ENCODE assay signal across 24 mouse cellular contexts in the genomic region with DNA sequence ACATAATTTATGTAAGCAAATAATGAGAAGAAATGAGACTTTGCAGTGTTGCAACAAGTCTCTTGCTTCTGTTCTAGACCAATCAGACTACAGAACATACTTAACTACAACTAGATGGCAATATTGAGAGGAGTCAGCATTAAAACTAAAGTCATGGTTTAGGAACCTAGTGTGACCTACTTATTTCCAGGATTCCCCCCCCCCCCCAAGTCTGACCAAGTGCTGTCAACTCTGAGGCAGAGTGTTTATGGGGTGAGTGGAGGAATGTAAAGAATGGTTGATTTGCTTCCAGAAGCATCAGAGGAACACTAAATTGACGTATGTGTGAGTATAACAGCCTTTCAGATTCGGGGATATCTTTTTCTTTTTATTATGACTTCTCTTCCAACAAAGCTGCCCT.
DNase-seq lines count a peak whose midpoint lies in the region; ATAC-seq and TF ChIP-seq lines count a peak whose summit lies in the region.
"Had no signal": no experiment of that assay in that cellular context is flagged by ENCODE, and none has a peak within 500 bp of the region (broad histone marks: within the 10 kb centered on the region; RNA-seq: fewer than 3 reads in every experiment).

No protein-coding gene starts in this region.

- no peak for TF ChIP-seq EP300 in lung, postnatal 0 days (IDR thresholded peaks at IDR 0.05)

- no peak overlapping the region for H3K9ac ChIP-seq in limb, embryonic 13.5 days
- H3K9ac ChIP-seq in lung, postnatal 0 days (replicated peaks; ENCODE audit: low read depth) = no peak overlapping the region
- no peak overlapping the region for H3K9ac ChIP-seq in neural tube, embryonic 15.5 days (replicated peaks)
- H3K9ac ChIP-seq in forebrain, embryonic 12.5 days = no peak overlapping the region
- H3K9ac ChIP-seq: embryonic facial prominence, embryonic 12.5 days had no signal

- H3K27ac ChIP-seq in limb, embryonic 13.5 days = no peak overlapping the region
- no peak overlapping the region for H3K27ac ChIP-seq in limb, embryonic 10.5 days
- H3K27ac ChIP-seq in lung, postnatal 0 days (ENCODE audit: low read length) = no peak overlapping the region
- no peak overlapping the region for H3K27ac ChIP-seq in neural tube, embryonic 15.5 days (replicated peaks)
- no peak overlapping the region for H3K27ac ChIP-seq in forebrain, embryonic 12.5 days
- H3K27ac ChIP-seq: embryonic facial prominence, embryonic 10.5 days; embryonic facial prominence, embryonic 12.5 days had no signal

- peak; percentile 59; the same call in 1 of the 2 replicates for ATAC-seq in limb, embryonic 13.5 days (ENCODE audit: low FRiP score, low read depth)
- peak; percentile 76 for ATAC-seq in lung, postnatal 0 days
- ATAC-seq in neural tube, embryonic 15.5 days (ENCODE audit: low FRiP score) = no peak
- no peak for ATAC-seq in forebrain, embryonic 12.5 days (ENCODE audit: low FRiP score)
- ATAC-seq: CD4-positive, CD25-positive, alpha-beta regulatory T cell, adult 4 months; forebrain, embryonic 14.5 days; forebrain, embryonic 16.5 days had no signal

- no peak overlapping the region for H3K4me2 ChIP-seq in limb, embryonic 13.5 days (replicated peaks)
- H3K4me2 ChIP-seq in lung, postnatal 0 days (replicated peaks; ENCODE audit: low read depth, low read length) = no peak overlapping the region
- H3K4me2 ChIP-seq in neural tube, embryonic 15.5 days = no peak overlapping the region
- H3K4me2 ChIP-seq in forebrain, embryonic 12.5 days = no peak overlapping the region
- H3K4me2 ChIP-seq: embryonic facial prominence, embryonic 12.5 days had no signal

- DNase-seq in limb, embryonic 10.5 days (ENCODE audit: low spot score) = no peak
- DNase-seq in lung, postnatal 0 days (ENCODE audit: low spot score) = peak; percentile 67
- no peak for DNase-seq in lung, postnatal 36 days
- DNase-seq in 416B (ENCODE audit: low read depth) = peak; percentile 9
- peak; percentile 38 for DNase-seq in Muller cell, postnatal 12 days (ENCODE audit: inconsistent ontology term)
- DNase-seq: adrenal gland, adult 8-10 months; adrenal gland, postnatal 14 days; adrenal gland, postnatal 36 days; B cell, adult 2 months; cerebellum, adult 11-12 months; cerebellum, adult 2 months; cerebellum, adult 9-10 months; cerebellum, postnatal 10 days; cerebellum, postnatal 25 days had no signal

- peak; percentile 24 for TF ChIP-seq CTCF in lung, postnatal 0 days (IDR thresholded peaks at IDR 0.05)

- H3K36me3 ChIP-seq in limb, embryonic 13.5 days = peaks cover 10% of the 10 kb centered on the region
- peaks cover 7% of the 10 kb centered on the region; the same call in 1 of the 2 replicates for H3K36me3 ChIP-seq in limb, embryonic 10.5 days
- H3K36me3 ChIP-seq in lung, postnatal 0 days (ENCODE audit: insufficient read depth, low read length) = no peaks in the 10 kb centered on the region
- no peaks in the 10 kb centered on the region for H3K36me3 ChIP-seq in neural tube, embryonic 15.5 days
- H3K36me3 ChIP-seq in forebrain, embryonic 12.5 days (replicated peaks) = no peaks in the 10 kb centered on the region

- WGBS in limb, embryonic 13.5 days = 64% methylated on average over 2 of the region's 2 CpGs
- 87% methylated on average over 2 of the region's 2 CpGs for WGBS in limb, embryonic 10.5 days
- 45% methylated on average over 2 of the region's 2 CpGs for WGBS in lung, postnatal 0 days
- WGBS in neural tube, embryonic 15.5 days = 70% methylated on average over 2 of the region's 2 CpGs
- 91% methylated on average over 2 of the region's 2 CpGs for WGBS in forebrain, embryonic 12.5 days

- H3K4me3 ChIP-seq in limb, embryonic 13.5 days = no peak overlapping the region
- no peak overlapping the region for H3K4me3 ChIP-seq in limb, embryonic 10.5 days
- H3K4me3 ChIP-seq in lung, postnatal 0 days (ENCODE audit: low read depth, low read length) = no peak overlapping the region
- H3K4me3 ChIP-seq in neural tube, embryonic 15.5 days (replicated peaks) = no peak overlapping the region
- no peak overlapping the region for H3K4me3 ChIP-seq in forebrain, embryonic 12.5 days (replicated peaks)
- H3K4me3 ChIP-seq: embryonic facial prominence, embryonic 10.5 days; embryonic facial prominence, embryonic 12.5 days had no signal

- H3K27me3 ChIP-seq in limb, embryonic 13.5 days = no peaks in the 10 kb centered on the region
- H3K27me3 ChIP-seq in limb, embryonic 10.5 days (ENCODE audit: low read depth, poor library complexity, severe bottlenecking) = no peaks in the 10 kb centered on the region
- H3K27me3 ChIP-seq in lung, postnatal 0 days (replicated peaks; ENCODE audit: insufficient read depth, low read length) = no peaks in the 10 kb centered on the region
- H3K27me3 ChIP-seq in neural tube, embryonic 15.5 days (replicated peaks) = no peaks in the 10 kb centered on the region
- no peaks in the 10 kb centered on the region for H3K27me3 ChIP-seq in forebrain, embryonic 12.5 days
- H3K27me3 ChIP-seq: CH12.LX; embryonic facial prominence, embryonic 12.5 days had no signal

- no peaks in the 10 kb centered on the region for H3K4me1 ChIP-seq in limb, embryonic 13.5 days
- H3K4me1 ChIP-seq in limb, embryonic 10.5 days = no peaks in the 10 kb centered on the region
- no peaks in the 10 kb centered on the region for H3K4me1 ChIP-seq in lung, postnatal 0 days (ENCODE audit: insufficient read depth, low read depth, low read length)
- H3K4me1 ChIP-seq in neural tube, embryonic 15.5 days = no peaks in the 10 kb centered on the region
- H3K4me1 ChIP-seq in forebrain, embryonic 12.5 days = no peaks in the 10 kb centered on the region
- H3K4me1 ChIP-seq: embryonic facial prominence, embryonic 10.5 days; embryonic facial prominence, embryonic 12.5 days had no signal

- H3K9me3 ChIP-seq in limb, embryonic 13.5 days = no peaks in the 10 kb centered on the region
- no peaks in the 10 kb centered on the region for H3K9me3 ChIP-seq in limb, embryonic 10.5 days (replicated peaks)
- no peaks in the 10 kb centered on the region for H3K9me3 ChIP-seq in lung, postnatal 0 days (ENCODE audit: low read length)
- H3K9me3 ChIP-seq in neural tube, embryonic 15.5 days (replicated peaks) = no peaks in the 10 kb centered on the region
- H3K9me3 ChIP-seq in forebrain, embryonic 12.5 days = no peaks in the 10 kb centered on the region
- H3K9me3 ChIP-seq: embryonic facial prominence, embryonic 10.5 days; embryonic facial prominence, embryonic 12.5 days; G1E had no signal

Comparison
In these comparisons a context has a peak if more than half of its experiments do, and no peak if none do; other contexts are left out.
1. DNase-seq: peak in lung, postnatal 0 days (single experiment), 416B (single experiment) and Muller cell, postnatal 12 days (single experiment); none in limb, embryonic 10.5 days (single experiment) and lung, postnatal 36 days (single experiment).
2. ATAC-seq: peak in limb, embryonic 13.5 days (single experiment) and lung, postnatal 0 days (single experiment); none in neural tube, embryonic 15.5 days (single experiment) and forebrain, embryonic 12.5 days (single experiment).